Mouse (Mus musculus) CD4-positive naive resting alpha-beta T cell, adult 76 days (primary cell): ENCODE measurements around the gene Pbrm1. TPM values are rescaled to one million over a fixed set of nuclear protein-coding genes. Genes with fewer than 3 reads are reported as not detected.

Experiments
- total RNA-seq: library from RNA; stranded (reverse); gene quantifications from one replicate; pipeline ENCODE4 v1.2.4, GENCODE M21; 2023

Pbrm1 gene
- 80.7 TPM for total RNA-seq

GRCm38 (mm10) chr14:31018860-31019291 is at the start of gene Pbrm1, which contains the start of gene Gnl3:
Pbrm1 (plus strand) TSS chr14:31019138.
Gnl3 (minus strand) TSS chr14:31019152.

GRCm38 (mm10) chr14:31001307-31002205 is 17.4 kb upstream of the Pbrm1 start, which contains the start of the genes Glt8d1 and Spcs1:
Glt8d1 (plus strand) TSS chr14:31001400.
Spcs1 (minus strand) TSS chr14:31001672.

GRCm38 (mm10) chr14:31128826-31129219 is 109.9 kb downstream of the Pbrm1 start, which contains the start of gene Smim4:
Smim4 (minus strand) TSS chr14:31128956.

GRCm38 (mm10) chr14:31130236-31131220 is 111.6 kb downstream of the Pbrm1 start, which contains the start of gene Nt5dc2:
Nt5dc2 (plus strand) TSS chr14:31131053.

GRCm38 (mm10) chr14:31168425-31168824 is 149.5 kb downstream of the Pbrm1 start, which contains the start of gene Stab1:
Stab1 (minus strand) TSS chr14:31168641.

Other genes with a start within 250 kb of the Pbrm1 start
- 14.9 TPM for gene Tmem110, start 193.5 kb upstream of the Pbrm1 start, total RNA-seq
- gene Mustn1, start 139.9 kb upstream of the Pbrm1 start, total RNA-seq: 2.5 TPM
- 0.26 TPM for gene Itih4, start 132.7 kb upstream of the Pbrm1 start, total RNA-seq
- gene Itih3, start 95.4 kb upstream of the Pbrm1 start, total RNA-seq: 0.44 TPM
- not detected for gene Itih1, start 75.8 kb upstream of the Pbrm1 start, total RNA-seq
- 3.9 TPM for gene Nek4, start 67.8 kb upstream of the Pbrm1 start, total RNA-seq
- 6.5 TPM for gene Glt8d1, start 17.7 kb upstream of the Pbrm1 start, total RNA-seq
- 73.7 TPM for gene Spcs1, start 17.5 kb upstream of the Pbrm1 start, total RNA-seq
- gene Gnl3, start within 50 bp of the Pbrm1 start, total RNA-seq: 282 TPM
- gene Smim4, start 109.8 kb downstream of the Pbrm1 start, total RNA-seq: 28.1 TPM
- gene Nt5dc2, start 111.9 kb downstream of the Pbrm1 start, total RNA-seq: 0.50 TPM
- gene Stab1, start 149.5 kb downstream of the Pbrm1 start, total RNA-seq: 2.1 TPM
- not detected for gene Tnnc1, start 189.2 kb downstream of the Pbrm1 start, total RNA-seq
- gene Nisch, start 197.8 kb downstream of the Pbrm1 start, total RNA-seq: 414 TPM
- gene Sema3g, start 198.7 kb downstream of the Pbrm1 start, total RNA-seq: not detected
- 12.0 TPM for gene Phf7, start 232.2 kb downstream of the Pbrm1 start, total RNA-seq
- 98.1 TPM for gene Bap1, start 232.3 kb downstream of the Pbrm1 start, total RNA-seq